Mouse (Mus musculus) embryonic facial prominence, embryonic 13.5 days (tissue): ENCODE results near the gene Sorcs3. TPM values are rescaled to one million over a fixed set of nuclear protein-coding genes. Genes with fewer than 3 reads are reported as not detected.

Experiments
- ATAC-seq: fragments of 200-750 bp; cut with Nextera tagmentation; 2 replicates; pipeline ENCODE4 v1.8.0; 2017; ENCODE audit warnings: low read depth; ENCODE audit not compliant: insufficient number of reproducible peaks, insufficient read depth, low FRiP score, low TSS enrichment
- H3K27ac ChIP-seq: fragments of 300-500 bp; sonication (generic); 2 replicates; pipeline ENCODE4 v1.5.1; 2015; ENCODE audit warnings: moderate library complexity, mild to moderate bottlenecking, inconsistent platforms
- H3K27me3 ChIP-seq: fragments of 300-500 bp; sonication (generic); 2 replicates; pipeline ENCODE4 v1.6.1; 2015; ENCODE audit warnings: mild to moderate bottlenecking, inconsistent platforms
- H3K36me3 ChIP-seq: fragments of 300-500 bp; sonication (generic); 2 replicates; pipeline ENCODE4 v1.6.1; 2015; ENCODE audit warnings: mild to moderate bottlenecking, inconsistent platforms
- H3K4me1 ChIP-seq: fragments of 300-500 bp; sonication (generic); 2 replicates; pipeline ENCODE4 v1.6.1; 2015; ENCODE audit warnings: inconsistent platforms
- H3K4me2 ChIP-seq: fragments of 300-500 bp; sonication (generic); 2 replicates; pipeline ENCODE4 v1.6.1; 2015; ENCODE audit warnings: moderate library complexity, mild to moderate bottlenecking, inconsistent platforms
- H3K4me3 ChIP-seq: fragments of 300-500 bp; sonication (generic); 2 replicates; pipeline ENCODE4 v1.5.1; 2015; ENCODE audit warnings: mild to moderate bottlenecking, inconsistent platforms
- H3K9ac ChIP-seq: fragments of 300-500 bp; sonication (generic); 2 replicates; pipeline ENCODE4 v1.6.1; 2015; ENCODE audit warnings: mild to moderate bottlenecking, inconsistent platforms
- H3K9me3 ChIP-seq: fragments of 300-500 bp; sonication (generic); 2 replicates; pipeline ENCODE4 v1.6.1; 2016; ENCODE audit warnings: inconsistent platforms
- WGBS: fragments of 180-500 bp; shearing (Covaris S2); methylation state at CpG from one replicate; pipeline ENCODE4 v1.1.7; 2015; ENCODE audit warnings: mixed read lengths; 5-methylcytosine and 5-hydroxymethylcytosine counted together
- polyA plus RNA-seq: library from polyadenylated mRNA; unstranded; fragments of >200 nt; fragmentation: Nextera tagmentation; extraction: Ambion mirVana; gene quantifications from 2 replicates; pipeline ENCODE4 v1.2.1, GENCODE M21; 2015

Gene Sorcs3
- polyA plus RNA-seq, 1 experiment from 2014 or later: 0.55 TPM

GRCm38 (mm10) chr19:48408221-48408620 lies 202.4 kb downstream of the Sorcs3 start:
- Histone ChIP-seq H3K9me3 (no peaks in the 10 kb centered on the region), H3K4me1 (no peaks in the 10 kb centered on the region), H3K27me3 (no peaks in the 10 kb centered on the region), H3K4me2 (no peak overlapping the region), H3K4me3 (no peak overlapping the region), H3K9ac (no peak overlapping the region), H3K27ac (no peak overlapping the region), H3K36me3 (no peaks in the 10 kb centered on the region)
- no peak for ATAC-seq
- WGBS: 71% methylated on average over 4 of the region's 4 CpGs

DNA sequence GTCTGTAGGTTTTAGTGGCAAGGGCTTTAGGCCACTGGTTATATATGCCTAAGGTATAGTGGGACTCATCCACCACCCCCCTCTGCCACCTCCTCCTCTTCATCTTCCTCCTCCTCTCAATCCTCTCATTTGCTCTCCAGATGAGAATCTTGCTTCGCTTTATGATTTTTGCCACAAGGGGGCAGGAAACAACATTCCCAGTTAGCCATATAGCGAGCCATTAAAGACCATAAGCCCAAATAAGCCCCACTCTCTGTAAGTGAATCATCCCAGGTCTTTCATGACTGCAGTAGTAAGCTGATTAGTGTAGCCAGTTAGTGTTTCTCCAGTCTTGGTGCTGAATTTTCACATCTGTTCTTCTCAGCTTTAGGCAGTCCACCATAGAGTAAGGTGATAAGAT lies 205.5 kb downstream of the Sorcs3 start:
- Histone ChIP-seq H3K4me2 (no peak overlapping the region), H3K4me3 (no peak overlapping the region), H3K9me3 (no peaks in the 10 kb centered on the region), H3K4me1 (no peaks in the 10 kb centered on the region), H3K27ac (no peak overlapping the region), H3K36me3 (no peaks in the 10 kb centered on the region), H3K9ac (no peak overlapping the region), H3K27me3 (no peaks in the 10 kb centered on the region)
- no peak for ATAC-seq
- WGBS: 51% methylated on average over 2 of the region's 2 CpGs

DNA sequence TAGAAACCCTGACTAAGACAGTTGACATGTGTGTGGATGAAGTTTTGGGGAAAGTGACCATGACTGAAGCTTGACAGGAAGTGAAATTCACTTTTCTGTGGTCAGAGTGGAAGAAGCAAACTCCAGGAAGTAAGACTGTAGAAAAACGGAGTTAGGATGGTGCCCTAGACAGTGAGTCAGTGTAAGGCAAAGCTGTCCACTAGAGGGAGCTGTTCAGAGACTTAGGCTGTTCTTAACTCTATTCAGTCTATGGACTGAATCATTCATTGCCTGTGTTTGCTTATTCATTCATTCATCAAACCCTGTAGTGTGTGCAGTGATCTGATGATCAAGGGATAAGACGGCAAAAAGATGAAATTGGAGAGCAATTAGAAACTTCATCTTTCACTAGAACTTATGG lies 208.0 kb downstream of the Sorcs3 start:
- H3K36me3 ChIP-seq: no peaks in the 10 kb centered on the region
- no peaks in the 10 kb centered on the region for H3K9me3 ChIP-seq
- H3K4me1 ChIP-seq: no peaks in the 10 kb centered on the region
- H3K27ac ChIP-seq: no peak overlapping the region
- ATAC-seq: no peak
- WGBS: 55% methylated on average over 2 of the region's 2 CpGs
- H3K27me3 ChIP-seq: no peaks in the 10 kb centered on the region
- no peak overlapping the region for H3K9ac ChIP-seq
- H3K4me3 ChIP-seq: no peak overlapping the region
- H3K4me2 ChIP-seq: no peak overlapping the region

DNA sequence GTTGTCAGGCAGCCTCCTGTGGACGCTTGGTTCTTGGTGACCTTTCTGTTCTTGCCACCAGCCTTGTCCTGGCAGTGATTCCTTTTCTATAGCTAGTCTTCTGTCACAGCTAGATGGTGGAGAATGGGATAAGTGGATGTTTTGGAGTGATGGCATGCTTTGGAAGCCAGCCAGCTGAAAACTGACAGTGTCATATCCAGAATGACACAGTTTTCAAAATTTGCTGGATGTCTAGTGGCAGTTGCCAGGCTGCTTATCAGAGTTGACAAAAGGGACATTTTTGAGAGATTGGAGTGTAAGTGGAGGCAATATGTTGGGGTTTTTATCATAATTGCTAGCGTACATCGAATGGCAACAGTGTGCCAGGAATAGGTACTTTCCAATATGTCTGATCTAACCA lies 212.5 kb downstream of the Sorcs3 start:
- ATAC-seq: no peak
- no peaks in the 10 kb centered on the region for H3K36me3 ChIP-seq

DNA sequence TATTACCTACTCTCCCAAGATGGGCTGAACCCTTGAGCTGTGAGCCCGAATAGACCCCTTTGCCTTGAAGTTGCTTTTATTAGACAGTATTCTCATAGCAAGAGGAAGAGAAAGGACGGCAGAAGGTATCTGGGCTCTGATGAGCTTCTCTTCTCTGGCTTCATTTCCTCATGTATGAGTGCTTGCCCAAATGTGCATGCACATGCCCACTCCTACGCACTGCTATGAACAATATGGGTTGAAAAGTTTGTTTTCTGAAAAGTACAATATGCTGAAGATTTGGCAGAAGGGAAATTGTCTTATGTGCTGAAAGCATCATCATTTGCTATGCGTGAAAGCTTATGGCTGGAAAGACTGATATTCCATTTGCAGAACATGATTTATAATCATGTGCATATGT lies 223.4 kb downstream of the Sorcs3 start:
- no peak for ATAC-seq
- Histone ChIP-seq H3K27me3 (no peaks in the 10 kb centered on the region), H3K4me3 (no peak overlapping the region), H3K4me2 (no peak overlapping the region), H3K27ac (no peak overlapping the region), H3K4me1 (peaks cover 8% of the 10 kb centered on the region), H3K36me3 (no peaks in the 10 kb centered on the region), H3K9ac (no peak overlapping the region), H3K9me3 (no peaks in the 10 kb centered on the region)
- WGBS: 73% methylated on average over 4 of the region's 4 CpGs

More for the DNA sequence above, 212.5 kb downstream of the Sorcs3 start:
- Histone ChIP-seq H3K4me1 (no peaks in the 10 kb centered on the region), H3K27me3 (no peaks in the 10 kb centered on the region), H3K9me3 (no peaks in the 10 kb centered on the region), H3K27ac (no peak overlapping the region), H3K4me3 (no peak overlapping the region), H3K9ac (no peak overlapping the region), H3K4me2 (no peak overlapping the region)
- WGBS: 82% methylated on average over 3 of the region's 3 CpGs

GRCm38 (mm10) chr19:48429755-48430154 lies 223.9 kb downstream of the Sorcs3 start:
- Histone ChIP-seq H3K27me3 (no peaks in the 10 kb centered on the region), H3K4me1 (peaks cover 8% of the 10 kb centered on the region), H3K9me3 (no peaks in the 10 kb centered on the region), H3K27ac (no peak overlapping the region), H3K4me2 (peak overlapping the region; percentile 16; the same call in 1 of the 2 replicates), H3K9ac (no peak overlapping the region), H3K4me3 (no peak overlapping the region), H3K36me3 (no peaks in the 10 kb centered on the region)
- ATAC-seq: no peak
- WGBS: 15% methylated on average over 2 of the region's 2 CpGs

DNA sequence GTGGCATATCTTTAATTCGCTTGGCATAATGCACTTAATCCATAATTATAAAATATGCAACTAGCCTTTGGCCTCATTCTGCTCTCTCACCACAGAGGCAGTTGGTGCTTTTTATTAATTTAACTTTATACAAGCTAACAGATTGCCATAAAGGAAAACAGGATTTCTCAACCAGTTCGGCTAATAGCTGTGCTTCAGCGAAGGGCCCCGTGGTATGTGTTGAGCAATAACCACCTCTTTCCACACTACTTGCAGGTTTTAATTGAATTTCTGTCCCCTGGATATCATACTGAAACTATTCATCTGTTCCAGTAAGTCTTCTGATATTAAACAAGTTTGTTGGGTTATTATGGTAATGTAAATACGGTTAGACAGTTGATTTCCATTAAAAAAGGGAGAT lies 224.5 kb downstream of the Sorcs3 start:
- Histone ChIP-seq H3K27me3 (no peaks in the 10 kb centered on the region), H3K4me3 (no peak overlapping the region), H3K36me3 (no peaks in the 10 kb centered on the region), H3K4me1 (peaks cover 8% of the 10 kb centered on the region), H3K27ac (no peak overlapping the region), H3K4me2 (no peak overlapping the region), H3K9ac (no peak overlapping the region), H3K9me3 (no peaks in the 10 kb centered on the region)
- no peak for ATAC-seq
- 85% methylated on average over 5 of the region's 5 CpGs for WGBS

DNA sequence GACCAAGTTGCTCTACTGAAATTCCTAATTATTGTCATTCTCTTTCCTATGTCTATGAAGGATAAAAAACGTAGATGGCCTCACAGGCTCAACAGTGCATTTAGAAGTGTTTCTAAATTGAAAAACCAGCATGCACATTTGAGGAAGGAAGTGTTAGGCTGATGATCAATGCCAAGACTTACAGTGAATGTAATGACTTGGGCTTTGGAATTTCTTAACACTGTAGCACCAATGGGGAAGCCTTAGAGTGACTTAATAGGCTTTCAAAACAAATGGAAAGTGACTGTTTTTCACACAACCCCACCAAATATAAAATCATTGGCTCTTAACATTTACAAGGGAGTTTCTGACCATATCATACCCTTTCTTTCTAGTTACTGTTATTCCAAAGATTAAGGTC lies 232.6 kb downstream of the Sorcs3 start:
- Histone ChIP-seq H3K36me3 (no peaks in the 10 kb centered on the region), H3K9ac (no peak overlapping the region), H3K9me3 (no peaks in the 10 kb centered on the region), H3K4me2 (no peak overlapping the region), H3K27ac (no peak overlapping the region), H3K4me3 (no peak overlapping the region), H3K27me3 (no peaks in the 10 kb centered on the region), H3K4me1 (no peaks in the 10 kb centered on the region)
- no peak for ATAC-seq
- WGBS: 88% methylated on average over 1 of the region's 1 CpGs

DNA sequence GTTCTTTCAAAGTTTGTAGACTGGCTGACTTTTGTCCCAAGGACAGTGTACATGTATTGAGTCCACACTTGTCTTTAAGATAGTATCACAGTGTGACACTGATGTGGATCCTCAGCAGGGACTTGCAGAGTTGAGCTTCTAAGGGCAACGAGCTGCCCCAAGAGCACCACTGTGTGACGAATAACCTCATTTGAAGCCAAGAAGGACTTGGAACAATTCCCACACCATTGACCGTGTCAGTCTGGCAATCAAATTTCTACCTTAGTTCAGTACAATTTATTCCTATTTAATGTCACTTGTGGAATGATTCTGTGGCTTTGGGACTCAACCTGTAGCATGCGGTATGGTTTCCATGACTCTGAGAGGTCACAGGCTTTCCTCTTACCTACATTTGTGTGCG lies 255.3 kb downstream of the Sorcs3 start:
- Histone ChIP-seq H3K9me3 (no peaks in the 10 kb centered on the region), H3K27ac (no peak overlapping the region), H3K9ac (no peak overlapping the region), H3K4me1 (no peaks in the 10 kb centered on the region), H3K27me3 (no peaks in the 10 kb centered on the region), H3K36me3 (no peaks in the 10 kb centered on the region), H3K4me3 (no peak overlapping the region), H3K4me2 (no peak overlapping the region)
- 91% methylated on average over 5 of the region's 5 CpGs for WGBS
- ATAC-seq: no peak

DNA sequence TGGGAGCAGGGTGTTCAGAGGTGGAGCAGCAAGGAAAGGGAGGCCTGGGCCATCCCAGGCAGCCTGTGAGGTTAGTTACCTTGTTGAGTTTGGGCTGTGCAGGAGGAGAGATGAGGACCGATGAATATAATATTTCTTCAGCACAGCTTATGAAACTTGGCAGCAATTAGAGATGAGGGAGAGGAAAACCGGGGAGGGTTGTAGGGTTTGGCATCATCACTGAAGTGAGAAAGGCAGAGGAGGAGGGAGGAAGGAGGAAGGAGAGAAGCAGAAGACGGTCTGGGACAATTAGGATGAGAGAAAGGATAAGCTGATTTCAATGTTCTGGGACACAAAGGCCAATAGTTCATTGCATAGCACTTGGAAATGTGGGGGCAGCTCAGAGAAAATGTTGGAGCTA lies 256.6 kb downstream of the Sorcs3 start:
- Histone ChIP-seq H3K27me3 (no peaks in the 10 kb centered on the region), H3K9me3 (no peaks in the 10 kb centered on the region), H3K27ac (no peak overlapping the region), H3K4me3 (no peak overlapping the region), H3K4me2 (no peak overlapping the region), H3K36me3 (no peaks in the 10 kb centered on the region), H3K4me1 (no peaks in the 10 kb centered on the region), H3K9ac (no peak overlapping the region)
- ATAC-seq: no peak
- WGBS: 89% methylated on average over 3 of the region's 3 CpGs

DNA sequence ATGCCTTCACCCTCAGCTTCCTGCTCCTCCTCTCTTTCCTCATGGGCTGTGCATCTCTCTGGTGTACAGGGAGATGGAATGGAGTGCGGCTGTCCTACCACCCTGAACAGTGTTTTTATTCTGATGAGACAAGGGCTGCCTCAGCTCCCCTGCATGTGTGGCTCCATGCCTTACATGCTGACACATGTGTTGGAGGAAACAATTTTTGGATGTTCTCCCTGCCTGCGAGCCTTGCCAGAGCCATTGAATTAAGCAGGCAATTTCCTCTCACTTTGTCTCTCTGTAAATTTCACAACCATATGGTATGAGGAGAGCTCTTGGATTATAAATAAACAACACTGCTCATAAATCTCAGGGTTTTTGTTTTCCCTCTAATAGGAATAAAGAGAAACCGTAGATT lies 257.7 kb downstream of the Sorcs3 start:
- no peak overlapping the region for H3K4me2 ChIP-seq
- no peak for ATAC-seq
- no peaks in the 10 kb centered on the region for H3K4me1 ChIP-seq
- H3K4me3 ChIP-seq: no peak overlapping the region
- 72% methylated on average over 3 of the region's 3 CpGs for WGBS
- no peaks in the 10 kb centered on the region for H3K27me3 ChIP-seq
- H3K36me3 ChIP-seq: no peaks in the 10 kb centered on the region
- H3K9me3 ChIP-seq: no peaks in the 10 kb centered on the region
- no peak overlapping the region for H3K27ac ChIP-seq
- no peak overlapping the region for H3K9ac ChIP-seq

- no peak overlapping the region for H3K9ac ChIP-seq
- no peaks in the 10 kb centered on the region for H3K27me3 ChIP-seq
- H3K27ac ChIP-seq: no peak overlapping the region
- no peak for ATAC-seq
- no peak overlapping the region for H3K4me2 ChIP-seq
- no peak overlapping the region for H3K4me3 ChIP-seq
- H3K36me3 ChIP-seq: no peaks in the 10 kb centered on the region
- no peaks in the 10 kb centered on the region for H3K4me1 ChIP-seq
- no peaks in the 10 kb centered on the region for H3K9me3 ChIP-seq
- WGBS: 54% methylated on average over 4 of the region's 4 CpGs
Measured at GRCm38 (mm10) chr19:48467471-48467870, 261.6 kb downstream of the Sorcs3 start.
